Mouse (Mus musculus): ENCODE results near the gene Clstn1. TPM values are rescaled to one million over a fixed set of nuclear protein-coding genes. Genes with fewer than 3 reads are reported as not detected.

Gene Clstn1
- polyA plus RNA-seq, 3 experiments from 2014 or later: 5.4 to 7.5 (median 6.3) TPM

- no peak for ATAC-seq
These were observed 54.6 kb downstream of the Clstn1 start for GRCm38 (mm10) chr4:149640831-149641230.

GRCm38 (mm10) chr4:149641400-149641799 lies 55.1 kb downstream of the Clstn1 start:
- ATAC-seq: no peak

GRCm38 (mm10) chr4:149641956-149642355 lies 55.7 kb downstream of the Clstn1 start:
- no peak for ATAC-seq

- no peak for ATAC-seq
These were observed 59.5 kb downstream of the Clstn1 start for GRCm38 (mm10) chr4:149645761-149646160.

GRCm38 (mm10) chr4:149648031-149648805 lies 62.0 kb downstream of the Clstn1 start:
- ATAC-seq: peak; percentile 57

- no peak for ATAC-seq
These were observed 64.4 kb downstream of the Clstn1 start for GRCm38 (mm10) chr4:149650493-149651193.

- no peak for ATAC-seq
These were observed 68.0 kb downstream of the Clstn1 start for GRCm38 (mm10) chr4:149654232-149654631.

- peak; percentile 94 for ATAC-seq
These were observed 71.7 kb downstream of the Clstn1 start for GRCm38 (mm10) chr4:149657858-149658416.

GRCm38 (mm10) chr4:149659495-149660116 lies 73.3 kb downstream of the Clstn1 start:
- ATAC-seq: no peak

GRCm38 (mm10) chr4:149660598-149660997 lies 74.3 kb downstream of the Clstn1 start:
- ATAC-seq: no peak

GRCm38 (mm10) chr4:149661967-149662589 lies 75.8 kb downstream of the Clstn1 start:
- ATAC-seq: no peak

- peak; percentile 46 for ATAC-seq
These were observed 77.7 kb downstream of the Clstn1 start for GRCm38 (mm10) chr4:149663849-149664503.

- ATAC-seq: no peak
These were observed 78.9 kb downstream of the Clstn1 start for GRCm38 (mm10) chr4:149665016-149665691.

- ATAC-seq: peak; percentile 4
These were observed 79.4 kb downstream of the Clstn1 start for GRCm38 (mm10) chr4:149665692-149666090.

GRCm38 (mm10) chr4:149671175-149671574 lies 84.9 kb downstream of the Clstn1 start:
- no peak for ATAC-seq

GRCm38 (mm10) chr4:149672747-149673146 lies 86.5 kb downstream of the Clstn1 start:
- ATAC-seq: no peak

GRCm38 (mm10) chr4:149674814-149675377 lies 88.6 kb downstream of the Clstn1 start:
- ATAC-seq: no peak

- ATAC-seq: no peak
These were observed 89.4 kb downstream of the Clstn1 start for GRCm38 (mm10) chr4:149675378-149676261.

- no peak for ATAC-seq
These were observed 91.7 kb downstream of the Clstn1 start for GRCm38 (mm10) chr4:149678006-149678405.

Data from inflammation-experienced regulatory T-cells, adult 6 months (primary cell).